In the genomic region with DNA sequence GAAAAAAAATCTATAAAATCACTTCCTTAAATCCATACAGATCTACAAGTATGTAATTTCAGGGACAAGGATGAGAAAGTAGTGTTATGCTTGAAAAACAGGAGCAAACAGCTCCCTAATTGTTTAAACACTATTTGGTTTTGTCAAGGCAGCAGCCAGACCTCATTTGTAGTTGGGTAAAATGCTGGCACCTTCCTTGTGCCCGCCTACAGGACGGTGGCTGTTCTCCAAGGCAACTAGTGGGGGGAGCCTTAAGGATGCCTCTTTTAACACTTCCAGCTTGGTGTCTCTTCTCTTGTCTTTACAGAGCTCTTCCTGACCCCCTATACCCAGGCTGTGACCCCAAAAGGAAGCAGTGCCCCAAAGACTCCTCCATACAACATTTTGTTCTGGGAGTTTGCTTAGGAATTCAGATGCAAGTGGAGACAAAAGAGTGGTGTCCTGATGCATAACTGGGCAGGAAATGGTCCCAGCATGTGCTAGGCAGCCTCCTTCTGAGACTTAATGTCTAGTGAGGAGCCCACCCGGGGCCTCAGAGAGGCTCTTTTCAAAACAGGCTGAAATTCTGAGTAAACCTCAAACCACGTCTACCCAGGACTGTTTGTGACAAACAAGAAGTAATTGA, we compare ENCODE assay signal across 15 mouse cellular contexts.
"Had no signal": no experiment of that assay in that cellular context is flagged by ENCODE, and none has a peak within 500 bp of the region (broad histone marks: within the 10 kb centered on the region; RNA-seq: fewer than 3 reads in every experiment).

No protein-coding gene starts in this region.

- ATAC-seq: liver, postnatal 0 days; midbrain, embryonic 15.5 days had no signal

- H3K4me2 ChIP-seq: limb, embryonic 12.5 days; liver, embryonic 13.5 days; lung, embryonic 15.5 days; midbrain, embryonic 11.5 days; midbrain, embryonic 15.5 days had no signal

- DNase-seq: kidney, adult 9 months; kidney, postnatal 10 days; kidney, postnatal 4 days; liver; liver, embryonic 13.5 days; liver, postnatal 0 days; lung, postnatal 14 days; right cerebral cortex, postnatal 14 days had no signal

- H3K4me3 ChIP-seq: left cerebral cortex, adult 2 months; limb, embryonic 12.5 days; liver, embryonic 13.5 days; lung, embryonic 15.5 days; megakaryocyte, embryonic 14.5 days; midbrain, embryonic 15.5 days had no signal

- H3K9ac ChIP-seq: limb, embryonic 12.5 days; liver, embryonic 13.5 days; liver, postnatal 0 days; lung, embryonic 15.5 days; midbrain, embryonic 15.5 days had no signal

- H3K36me3 ChIP-seq: limb, embryonic 12.5 days; liver, embryonic 13.5 days; lung, embryonic 15.5 days; midbrain, embryonic 15.5 days had no signal

- H3K27ac ChIP-seq: left cerebral cortex, adult 2 months; limb, embryonic 12.5 days; liver, embryonic 13.5 days; lung, embryonic 15.5 days; macrophage; midbrain, embryonic 15.5 days had no signal

- H3K4me1 ChIP-seq: limb, embryonic 12.5 days; liver, embryonic 13.5 days; lung, embryonic 15.5 days; midbrain, embryonic 15.5 days had no signal

- H3K9me3 ChIP-seq: limb, embryonic 12.5 days; liver, embryonic 13.5 days; lung, embryonic 15.5 days; midbrain, embryonic 15.5 days had no signal
